Mouse (Mus musculus) E14TG2a.4 (cell line): ENCODE measurements around the gene C030005K15Rik.

Experiments used
- CTCF ChIP-seq: conservative IDR thresholded peaks from 2 replicates; pipeline ENCODE4 v1.5.1; 2014; ENCODE audit warnings: low read length
- NANOG ChIP-seq: IDR thresholded peaks from 2 replicates; pipeline ENCODE4 v1.6.1; 2014; ENCODE audit warnings: borderline replicate concordance, low read length, mixed read lengths
- POU5F1 ChIP-seq: IDR thresholded peaks from 2 replicates; pipeline ENCODE4 v1.6.1; 2014; ENCODE audit warnings: low read length, borderline replicate concordance

- TF ChIP-seq CTCF (no peak), POU5F1 (no peak), NANOG (no peak)
Measured at GRCm38 (mm10) chr10:97714584-97714983, 12.0 kb downstream of the C030005K15Rik start.
